Mouse (Mus musculus) lung, postnatal 0 days (tissue): ENCODE results near the gene Nt5dc1.

Source experiments
- CTCF ChIP-seq: IDR thresholded peaks from 2 replicates; pipeline ENCODE4 v1.5.1; 2016; ENCODE audit warnings: antibody characterized with exemption, mild to moderate bottlenecking
- EP300 ChIP-seq: IDR thresholded peaks from 2 replicates; pipeline ENCODE4 v1.6.1; 2016; ENCODE audit warnings: antibody characterized with exemption, mild to moderate bottlenecking, control low read depth

- TF ChIP-seq CTCF, result peak; percentile 68
- TF ChIP-seq EP300, result no peak
Observed at GRCm38 (mm10) chr10:34431783-34432182, 13.4 kb upstream of the Nt5dc1 start.
